Mouse (Mus musculus): ENCODE results near the gene Gm49337. TPM values are rescaled to one million over a fixed set of nuclear protein-coding genes. Genes with fewer than 3 reads are reported as not detected.

The Gm49337 gene
- polyA plus RNA-seq (2012; ENCODE audit: insufficient read depth, insufficient read length, low replicate concordance, missing spikeins) = not detected in 2 replicates

DNA sequence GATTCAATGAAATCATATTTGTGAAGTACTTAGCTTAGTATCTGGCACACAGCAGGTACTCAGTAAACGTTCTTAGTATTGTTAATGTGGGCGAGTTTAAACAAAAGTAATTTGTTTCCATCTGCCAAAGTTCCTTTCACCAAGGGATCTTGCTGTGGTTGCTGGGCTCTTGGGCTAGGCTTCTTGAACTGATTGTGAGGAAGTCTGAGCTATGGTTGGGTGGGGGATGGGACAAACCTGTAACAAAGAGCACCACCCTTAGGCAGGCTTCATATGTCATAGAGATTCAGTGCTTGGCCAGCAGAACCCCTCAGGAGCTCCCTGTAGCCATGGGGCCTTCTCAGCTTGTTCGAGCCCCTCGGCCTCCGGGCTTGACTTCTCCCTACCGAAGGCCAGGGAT, at the start of gene Gm49337, which contains the start of gene 1700042G07Rik:
Gm49337 (plus strand) TSS at position 313 of the 400 bp plus-strand sequence.
1700042G07Rik (plus strand) TSS at position 301 of the 400 bp plus-strand sequence.
- peaks cover 20% of the 10 kb centered on the region for H3K4me1 ChIP-seq (ENCODE audit: control insufficient read depth, insufficient read depth, low read length)
- peak within 1 kb of the TSS; percentile 26 for H3K27ac ChIP-seq (ENCODE audit: insufficient read depth, low read depth, low read length)
- no peak within 1 kb of the TSS for H3K4me3 ChIP-seq (ENCODE audit: insufficient read depth, low read depth, low read length)
- 82% methylated on average over 6 of the region's 6 CpGs for WGBS
- no peak for TF ChIP-seq POLR2A (IDR thresholded peaks at IDR 0.05; ENCODE audit: insufficient read depth, low read depth, low read length)

DNA sequence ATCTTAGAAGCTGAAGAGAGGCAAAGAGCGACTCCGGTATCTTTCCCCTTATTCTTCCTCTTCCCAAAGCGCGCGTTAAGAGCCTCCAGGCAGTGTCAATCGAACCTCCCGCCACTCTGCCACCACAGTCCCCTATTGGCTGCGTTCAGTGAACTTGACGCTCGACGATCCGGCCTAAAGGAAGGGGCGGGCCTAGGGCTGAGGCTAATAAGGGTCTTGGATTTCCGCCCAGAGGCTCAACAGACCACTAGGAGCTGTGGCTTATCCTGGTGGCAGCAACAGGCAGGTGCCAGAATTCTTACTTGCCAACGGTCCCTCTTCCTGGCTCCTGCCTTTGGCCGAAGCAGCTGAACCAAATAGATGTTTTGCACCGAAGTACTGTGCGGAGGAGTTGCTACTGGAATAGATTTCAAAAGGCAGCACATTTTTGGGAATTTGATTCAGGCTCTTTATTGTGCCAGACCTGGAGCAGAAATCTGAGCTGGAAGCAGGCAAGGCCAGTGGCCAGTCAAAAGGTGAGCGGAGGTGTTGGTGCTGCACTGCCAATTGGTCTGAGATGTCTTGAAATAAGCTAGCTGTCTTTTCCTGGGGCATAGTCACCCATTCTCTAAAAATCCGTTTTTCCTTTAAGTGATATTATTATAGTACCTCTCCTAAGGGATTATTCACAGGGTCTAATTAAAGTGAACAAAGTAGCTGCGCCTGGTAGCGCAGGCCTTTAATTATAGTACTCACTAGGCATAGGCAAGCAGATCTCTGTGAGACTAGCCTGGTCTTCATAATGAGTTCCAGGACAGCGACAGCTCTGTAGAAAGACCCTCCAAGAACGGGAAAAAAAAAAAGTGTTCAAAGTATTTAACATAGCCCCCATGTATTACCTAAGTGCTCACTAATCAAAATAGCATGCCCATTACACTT, 49.3 kb upstream of the Gm49337 start, which contains the start of the genes Rad54l and Pomgnt1:
Rad54l (minus strand) TSS at position 89 of the 918 bp plus-strand sequence.
Pomgnt1 (plus strand) TSS at position 239 of the 918 bp plus-strand sequence.
- H3K27ac ChIP-seq (ENCODE audit: insufficient read depth, low read depth, low read length) = peak within 1 kb of the TSS; percentile 53
- TF ChIP-seq POLR2A (IDR thresholded peaks at IDR 0.05; ENCODE audit: insufficient read depth, low read depth, low read length) = 0 out of 2 replicates have a peak, but pooled peaks have one; percentile 44
- no peak for TF ChIP-seq CTCF (IDR thresholded peaks at IDR 0.05; ENCODE audit: insufficient read depth, low read depth, low read length)
- H3K4me3 ChIP-seq (ENCODE audit: insufficient read depth, low read depth, low read length) = peak within 1 kb of the TSS; percentile 62
- WGBS = 1% methylated on average over 24 of the region's 24 CpGs
- H3K4me1 ChIP-seq (ENCODE audit: control insufficient read depth, insufficient read depth, low read length) = no peaks in the 10 kb centered on the region

DNA sequence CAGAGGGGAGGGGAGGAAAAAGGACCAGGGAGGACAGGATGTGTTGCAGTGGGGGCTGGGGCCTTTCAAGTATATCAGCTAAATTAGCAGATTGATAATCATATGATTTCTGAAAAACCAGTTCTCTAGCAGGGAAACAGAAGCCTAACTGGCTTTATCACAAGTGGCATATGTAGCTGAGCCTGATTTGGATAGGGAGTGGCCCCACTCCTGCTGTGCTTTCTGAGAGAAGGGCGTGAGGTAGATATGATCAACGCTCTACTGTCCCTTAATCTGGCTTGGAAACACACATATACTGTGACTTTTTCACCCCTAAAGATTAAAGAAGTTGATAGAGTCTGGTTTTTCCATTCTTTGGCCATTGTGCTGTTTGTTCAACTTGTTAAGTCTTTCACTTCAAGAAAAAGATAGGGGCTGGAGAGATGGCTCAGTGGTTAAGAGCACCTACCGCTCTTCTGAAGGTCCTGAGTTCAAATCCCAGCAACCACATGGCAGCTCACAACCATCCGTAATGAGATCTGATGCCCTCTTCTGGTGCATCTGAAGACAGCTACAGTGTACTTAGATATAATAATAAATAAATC, 47.3 kb upstream of the Gm49337 start:
- Histone ChIP-seq H3K4me1 (ENCODE audit: control insufficient read depth, insufficient read depth, low read length) (no peaks in the 10 kb centered on the region), H3K27ac (ENCODE audit: insufficient read depth, low read depth, low read length) (no peak overlapping the region), H3K4me3 (ENCODE audit: insufficient read depth, low read depth, low read length) (no peak overlapping the region)
- no peak for TF ChIP-seq POLR2A (IDR thresholded peaks at IDR 0.05; ENCODE audit: insufficient read depth, low read depth, low read length)
- no peak for TF ChIP-seq CTCF (IDR thresholded peaks at IDR 0.05; ENCODE audit: insufficient read depth, low read depth, low read length)
- 95% methylated on average over 4 of the region's 4 CpGs for WGBS

DNA sequence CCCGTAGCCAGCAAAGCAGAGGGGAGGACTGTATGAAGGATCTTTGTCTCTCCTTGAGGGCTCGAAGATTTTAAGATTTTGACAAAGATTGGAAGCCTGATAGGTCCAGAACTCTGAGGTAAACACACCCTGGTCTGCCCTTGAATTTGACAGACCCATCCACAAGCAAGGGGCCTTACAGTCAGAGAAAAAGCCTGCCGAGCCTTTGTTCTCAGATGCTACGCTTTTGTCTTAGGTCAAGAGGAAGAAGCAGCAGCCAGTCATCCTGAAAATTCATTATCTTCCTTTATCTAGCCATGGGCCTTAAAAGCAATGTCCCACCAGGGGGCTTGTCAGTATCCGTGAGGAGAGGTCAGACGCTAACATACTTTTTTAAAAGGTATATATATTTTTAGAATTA, 45.2 kb upstream of the Gm49337 start:
- H3K27ac ChIP-seq (ENCODE audit: insufficient read depth, low read depth, low read length) = no peak overlapping the region
- H3K4me1 ChIP-seq (ENCODE audit: control insufficient read depth, insufficient read depth, low read length) = no peaks in the 10 kb centered on the region
- H3K4me3 ChIP-seq (ENCODE audit: insufficient read depth, low read depth, low read length) = no peak overlapping the region
- 81% methylated on average over 6 of the region's 6 CpGs for WGBS
- TF ChIP-seq CTCF (IDR thresholded peaks at IDR 0.05; ENCODE audit: insufficient read depth, low read depth, low read length) = no peak
- TF ChIP-seq POLR2A (IDR thresholded peaks at IDR 0.05; ENCODE audit: insufficient read depth, low read depth, low read length) = no peak

DNA sequence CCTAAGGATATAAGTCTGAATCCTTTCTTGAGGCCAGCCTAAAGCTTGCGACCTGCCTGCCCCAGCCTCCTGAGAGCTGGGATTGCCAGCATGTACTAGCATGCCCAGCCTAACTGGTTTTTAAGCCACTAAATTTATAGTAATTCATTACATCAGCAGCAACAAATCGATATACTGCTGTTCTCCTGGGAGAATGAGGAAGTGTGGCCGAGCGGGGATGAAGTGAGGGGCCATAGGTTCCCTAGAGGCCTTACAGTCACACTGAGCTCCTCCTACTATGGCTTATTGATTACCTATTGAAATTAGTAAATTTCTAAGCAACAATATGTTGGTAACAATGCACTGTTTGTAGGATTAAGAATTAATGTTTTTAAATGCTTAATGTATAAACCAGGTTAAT, 40.1 kb upstream of the Gm49337 start:
- 88% methylated on average over 4 of the region's 4 CpGs for WGBS
- Histone ChIP-seq H3K4me1 (ENCODE audit: control insufficient read depth, insufficient read depth, low read length) (peaks cover 8% of the 10 kb centered on the region), H3K4me3 (ENCODE audit: insufficient read depth, low read depth, low read length) (no peak overlapping the region), H3K27ac (ENCODE audit: insufficient read depth, low read depth, low read length) (no peak overlapping the region)
- TF ChIP-seq CTCF (IDR thresholded peaks at IDR 0.05; ENCODE audit: insufficient read depth, low read depth, low read length) (no peak), POLR2A (IDR thresholded peaks at IDR 0.05; ENCODE audit: insufficient read depth, low read depth, low read length) (no peak)

DNA sequence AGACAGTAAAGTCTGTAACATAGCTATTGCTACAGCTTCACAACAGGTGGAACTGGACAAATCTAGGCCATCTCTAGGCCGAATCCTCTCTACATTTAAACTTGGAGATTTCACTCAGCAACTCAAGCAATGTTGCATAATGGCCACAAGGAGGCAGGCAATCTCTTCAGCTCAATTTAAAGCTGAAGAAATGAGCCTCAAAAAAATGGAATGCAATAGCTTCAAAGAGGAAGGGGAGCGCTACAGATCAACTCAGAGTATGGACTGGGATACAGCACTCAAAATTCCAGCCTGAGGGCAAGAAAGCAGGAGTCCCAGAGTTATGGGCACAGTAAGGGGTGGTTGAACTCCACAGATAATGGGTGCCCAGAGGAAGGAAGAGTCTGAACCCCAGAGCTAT, 38.2 kb upstream of the Gm49337 start:
- no peak for TF ChIP-seq POLR2A (IDR thresholded peaks at IDR 0.05; ENCODE audit: insufficient read depth, low read depth, low read length)
- TF ChIP-seq CTCF (IDR thresholded peaks at IDR 0.05; ENCODE audit: insufficient read depth, low read depth, low read length) = no peak
- H3K4me3 ChIP-seq (ENCODE audit: insufficient read depth, low read depth, low read length) = no peak overlapping the region
- no peak overlapping the region for H3K27ac ChIP-seq (ENCODE audit: insufficient read depth, low read depth, low read length)
- WGBS = 20% methylated on average over 2 of the region's 2 CpGs
- H3K4me1 ChIP-seq (ENCODE audit: control insufficient read depth, insufficient read depth, low read length) = peaks cover 11% of the 10 kb centered on the region

DNA sequence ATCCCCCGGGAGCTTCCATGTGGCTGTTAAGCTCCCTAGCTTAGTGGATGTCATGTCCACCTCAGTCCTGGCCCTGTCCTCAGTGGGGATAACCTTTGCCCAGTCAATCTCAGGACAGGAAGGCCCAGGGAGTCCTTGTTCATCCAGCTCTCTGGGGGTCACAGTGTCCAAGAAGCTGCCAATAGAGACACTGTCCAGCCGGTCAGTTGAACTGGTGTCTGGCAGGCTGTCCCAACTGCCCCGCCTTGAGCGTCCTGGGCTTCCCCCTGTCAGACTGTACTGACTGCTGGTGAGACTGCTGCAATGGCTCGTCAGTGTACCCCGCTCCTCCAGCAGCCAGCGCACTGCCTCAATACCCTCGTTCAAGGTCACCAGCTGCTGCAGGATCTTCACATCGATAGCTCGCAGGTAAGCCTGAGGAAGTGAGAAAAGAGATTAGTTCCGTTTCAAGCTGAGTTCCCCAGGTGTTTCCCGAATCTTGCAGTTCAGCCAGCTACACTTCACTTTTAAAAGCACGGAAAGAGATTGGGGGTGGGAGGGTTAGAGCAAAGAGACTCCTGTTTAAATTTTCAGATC, 35.7 kb upstream of the Gm49337 start:
- 58% methylated on average over 13 of the region's 13 CpGs for WGBS
- Histone ChIP-seq H3K4me3 (ENCODE audit: insufficient read depth, low read depth, low read length) (no peak overlapping the region), H3K4me1 (ENCODE audit: control insufficient read depth, insufficient read depth, low read length) (peaks cover 22% of the 10 kb centered on the region), H3K27ac (ENCODE audit: insufficient read depth, low read depth, low read length) (no peak overlapping the region)
- TF ChIP-seq POLR2A (IDR thresholded peaks at IDR 0.05; ENCODE audit: insufficient read depth, low read depth, low read length) = no peak
- TF ChIP-seq CTCF (IDR thresholded peaks at IDR 0.05; ENCODE audit: insufficient read depth, low read depth, low read length) = no peak

DNA sequence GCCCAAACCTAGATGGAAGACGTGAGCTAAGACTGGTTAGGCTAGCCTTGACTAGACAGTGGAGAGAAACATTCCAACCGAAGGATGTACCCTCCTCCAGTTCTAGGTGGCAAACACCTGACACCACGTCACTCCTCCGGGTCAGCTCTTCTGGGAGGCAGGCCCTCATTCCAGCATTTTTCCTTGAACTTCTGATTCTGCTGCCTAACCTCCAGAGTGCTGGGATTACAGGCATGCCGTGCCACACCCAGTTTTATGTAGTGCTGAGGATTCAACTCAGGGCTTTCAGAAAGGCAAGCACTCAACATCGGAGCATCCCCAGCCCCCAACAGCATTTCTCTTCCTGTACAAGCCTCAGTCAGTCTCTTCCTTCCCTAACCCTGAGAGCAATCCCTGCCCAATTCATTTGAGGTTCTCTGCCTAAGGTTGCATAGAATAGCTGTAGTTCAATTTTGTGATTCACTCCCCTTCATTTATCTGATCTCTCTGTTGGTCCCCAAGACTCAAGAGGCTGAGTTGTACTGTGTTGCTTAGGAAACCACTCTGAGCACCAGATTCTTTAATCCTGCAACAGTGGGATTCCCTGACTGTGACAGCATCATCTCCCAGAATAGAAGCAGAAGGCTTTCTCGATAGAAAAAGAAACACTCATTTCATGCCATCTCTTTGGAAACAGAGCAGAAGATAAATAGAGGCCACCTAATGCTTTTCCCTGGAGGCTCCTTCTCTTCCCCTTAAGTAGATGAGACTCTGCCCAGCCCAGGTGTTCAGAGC, 32.2 kb upstream of the Gm49337 start:
- no peak overlapping the region for H3K4me3 ChIP-seq (ENCODE audit: insufficient read depth, low read depth, low read length)

More for the DNA sequence above, 32.2 kb upstream of the Gm49337 start:
- no peak for TF ChIP-seq POLR2A (IDR thresholded peaks at IDR 0.05; ENCODE audit: insufficient read depth, low read depth, low read length)
- no peak for TF ChIP-seq CTCF (IDR thresholded peaks at IDR 0.05; ENCODE audit: insufficient read depth, low read depth, low read length)
- Histone ChIP-seq H3K4me1 (ENCODE audit: control insufficient read depth, insufficient read depth, low read length) (peaks cover 28% of the 10 kb centered on the region), H3K27ac (ENCODE audit: insufficient read depth, low read depth, low read length) (peak overlapping the region; percentile 80; the same call in 1 of the 2 replicates)
- 62% methylated on average over 7 of the region's 7 CpGs for WGBS
